9 mouse cellular contexts compared by ENCODE assay signal in the genomic region with DNA sequence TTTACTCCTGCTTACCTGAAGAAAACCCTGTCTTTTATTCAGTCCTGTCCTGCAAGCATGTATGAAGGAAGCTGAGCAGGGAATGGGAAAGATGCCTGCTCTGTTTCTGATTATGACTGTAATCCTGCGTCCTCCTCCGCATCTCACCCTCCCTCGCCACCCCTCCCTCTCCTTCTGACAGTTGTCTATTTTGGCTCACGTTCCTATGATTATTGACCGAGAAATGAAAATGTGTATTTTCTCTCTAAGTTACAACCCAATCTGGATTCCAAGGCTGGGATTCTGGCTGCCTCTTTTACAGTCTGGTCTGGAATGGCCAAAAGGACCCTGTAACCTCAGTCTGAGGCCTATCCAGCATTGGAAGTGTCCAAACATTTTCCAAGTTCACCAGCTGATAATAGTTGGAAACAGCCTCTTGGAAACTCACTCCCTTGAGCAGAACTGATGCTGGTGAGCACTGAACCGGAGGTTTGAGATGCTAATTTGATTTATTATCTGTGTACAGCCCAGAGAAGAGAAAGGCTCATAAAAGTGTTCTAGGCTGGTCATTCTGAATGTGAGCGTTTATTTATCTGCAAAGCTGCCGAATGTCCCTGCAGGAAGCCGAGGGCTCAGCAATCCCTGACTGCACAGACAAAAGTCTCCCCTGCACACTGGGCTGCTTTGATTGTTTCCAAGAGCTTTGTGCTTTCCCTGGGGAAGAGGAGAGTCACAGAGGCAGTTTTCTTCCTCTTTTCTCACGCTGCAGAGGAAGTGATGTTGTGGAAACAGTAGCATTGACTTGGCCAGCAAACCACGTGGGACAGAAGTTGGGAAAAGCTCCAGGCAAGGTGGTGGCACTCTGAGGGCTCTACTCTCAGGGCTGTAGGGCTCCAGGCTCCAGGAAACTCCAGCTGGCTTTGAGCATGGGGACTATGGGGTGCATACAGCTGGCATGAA. TPM values are rescaled to one million over a fixed set of nuclear protein-coding genes. Genes with fewer than 3 reads are reported as not detected.
DNase-seq lines count a peak whose midpoint lies in the region; ATAC-seq and TF ChIP-seq lines count a peak whose summit lies in the region.
"Had no signal": no experiment of that assay in that cellular context is flagged by ENCODE, and none has a peak within 500 bp of the region (broad histone marks: within the 10 kb centered on the region; RNA-seq: fewer than 3 reads in every experiment).

No protein-coding gene starts in this region.

- no peak overlapping the region for H3K4me3 ChIP-seq in lung, adult 2 months (replicated peaks; ENCODE audit: extremely low read depth, low read depth, low read length)
- H3K4me3 ChIP-seq in kidney, embryonic 15.5 days (replicated peaks) = no peak overlapping the region
- H3K4me3 ChIP-seq in neural tube, embryonic 14.5 days (ENCODE audit: low read depth, low read length) = no peak overlapping the region

- no peak for DNase-seq in lung, adult 2 months
- DNase-seq in lung, postnatal 25 days (ENCODE audit: low spot score) = no peak
- DNase-seq in heart, adult 8-10 months (ENCODE audit: low spot score) = peak; percentile 73
- DNase-seq in gastrocnemius, postnatal 14 days = no peak
- DNase-seq in gastrocnemius, adult 18-20 months (ENCODE audit: low spot score) = no peak
- DNase-seq in spleen, postnatal 4 days (ENCODE audit: low spot score in 2 of 2) = no peak
- DNase-seq: cerebellum, adult 18-20 months had no signal

- H3K9ac ChIP-seq in kidney, embryonic 15.5 days = no peak overlapping the region
- H3K9ac ChIP-seq in neural tube, embryonic 14.5 days (replicated peaks; ENCODE audit: low read depth, low read length) = no peak overlapping the region

- no peaks in the 10 kb centered on the region for H3K36me3 ChIP-seq in kidney, embryonic 15.5 days
- H3K36me3 ChIP-seq in neural tube, embryonic 14.5 days (ENCODE audit: control insufficient read depth, insufficient read depth, low read length) = no peaks in the 10 kb centered on the region

- 52% methylated on average over 11 of the region's 11 CpGs for WGBS in lung, adult 2 months
- WGBS in kidney, embryonic 15.5 days = 39% methylated on average over 11 of the region's 11 CpGs
- 30% methylated on average over 11 of the region's 11 CpGs for WGBS in neural tube, embryonic 14.5 days

- peaks cover 9% of the 10 kb centered on the region; the same call in 1 of the 2 replicates for H3K4me1 ChIP-seq in lung, adult 2 months (ENCODE audit: control insufficient read depth, insufficient read depth, low read length)
- H3K4me1 ChIP-seq in kidney, embryonic 15.5 days = peaks cover 8% of the 10 kb centered on the region; the same call in 1 of the 2 replicates
- no peaks in the 10 kb centered on the region for H3K4me1 ChIP-seq in neural tube, embryonic 14.5 days (ENCODE audit: control insufficient read depth, insufficient read depth, low read length)

- ATAC-seq in kidney, embryonic 15.5 days (replicated peaks; ENCODE audit: low FRiP score) = peak; percentile 62; the same call in 1 of the 2 replicates
- peak; percentile 34; the same call in 1 of the 2 replicates for ATAC-seq in neural tube, embryonic 14.5 days (ENCODE audit: low read depth)

- TF ChIP-seq CTCF in lung, adult 2 months (IDR thresholded peaks at IDR 0.05; ENCODE audit: insufficient read depth, low read length) = no peak

- intact Hi-C loops in gastrocnemius, postnatal 14 days (cut with DNase I; ENCODE audit: low total_unique reads) = no loop called here

- no peaks in the 10 kb centered on the region for H3K9me3 ChIP-seq in kidney, embryonic 15.5 days (replicated peaks)
- H3K9me3 ChIP-seq in neural tube, embryonic 14.5 days (ENCODE audit: control insufficient read depth, low read length) = no peaks in the 10 kb centered on the region

- peak overlapping the region; percentile 75 for H3K27ac ChIP-seq in kidney, embryonic 15.5 days
- no peak overlapping the region for H3K27ac ChIP-seq in neural tube, embryonic 14.5 days (ENCODE audit: low read depth, low read length)

- peak; percentile 13; the same call in 1 of the 2 replicates for TF ChIP-seq POLR2A in lung, adult 2 months (IDR thresholded peaks at IDR 0.05; ENCODE audit: borderline replicate concordance, extremely low read depth, low read depth, low read length)

- no peak overlapping the region for H3K4me2 ChIP-seq in kidney, embryonic 15.5 days
- no peak overlapping the region for H3K4me2 ChIP-seq in neural tube, embryonic 14.5 days (ENCODE audit: low read depth, low read length)

- H3K27me3 ChIP-seq in kidney, embryonic 15.5 days = peaks cover 7% of the 10 kb centered on the region
- no peaks in the 10 kb centered on the region for H3K27me3 ChIP-seq in neural tube, embryonic 14.5 days (ENCODE audit: control insufficient read depth, insufficient read depth, low read length)

RNA-seq across cellular contexts. Expression of gene Bcor, which starts 4.7 kb away (rescaled TPM):
- 12.7 and 15.8 TPM in 2 replicates for polyA plus RNA-seq in lung, adult 2 months (2012; rRNA removed)
- 10 to 100 TPM; 18.7 to 23.4 (median 20.5) TPM for total RNA-seq in heart, adult 8-10 months (2022)
- polyA plus RNA-seq in kidney, embryonic 15.5 days (2015; fragmentation: Nextera tagmentation; extraction: Ambion mirVana) = 18.8 and 19.3 TPM in 2 replicates
- polyA plus RNA-seq in neural tube, embryonic 14.5 days (2014; fragmentation: Nextera tagmentation; extraction: Ambion mirVana) = 17.9 and 21.1 TPM in 2 replicates
- total RNA-seq in gastrocnemius, postnatal 14 days (2021) = 10 to 100 TPM; 14.7 to 20.1 TPM
- total RNA-seq in gastrocnemius, adult 18-20 months (2021) = 10 to 100 TPM; 13.4 to 18.4 TPM
